Mouse (Mus musculus) cerebral cortex, adult 2 months (tissue): ENCODE results near the gene Lrrc25.

Experiments used
- WGBS: fragments of 180-500 bp; shearing (Covaris S2); methylation state at CpG from one replicate; pipeline ENCODE4 v1.1.7; 2018; 5-methylcytosine and 5-hydroxymethylcytosine counted together

The Lrrc25 gene

DNA sequence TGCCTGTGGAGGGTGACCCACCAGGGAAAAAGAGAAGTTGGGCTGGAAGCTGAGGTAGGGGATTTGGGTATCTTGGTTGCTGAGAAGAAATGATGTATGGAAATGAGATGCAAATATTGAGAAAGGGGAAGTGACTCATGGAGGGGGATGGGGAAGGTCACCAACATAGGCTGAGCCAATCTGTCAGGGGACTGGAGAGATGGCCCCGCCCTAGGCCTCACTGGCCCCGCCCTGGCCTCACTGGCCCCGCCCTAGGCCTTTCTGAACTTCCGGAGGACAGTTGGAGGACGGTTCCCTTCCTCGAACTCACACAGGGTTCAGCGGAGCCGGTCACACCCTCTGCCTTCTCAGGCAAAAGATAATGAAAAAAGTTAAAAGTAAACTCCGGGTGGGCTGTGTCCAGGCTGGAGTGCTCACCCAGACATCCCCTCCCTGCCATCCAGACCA lies 3.0 kb downstream of the Lrrc25 start:
- WGBS, result 53% methylated on average over 9 of the region's 9 CpGs

DNA sequence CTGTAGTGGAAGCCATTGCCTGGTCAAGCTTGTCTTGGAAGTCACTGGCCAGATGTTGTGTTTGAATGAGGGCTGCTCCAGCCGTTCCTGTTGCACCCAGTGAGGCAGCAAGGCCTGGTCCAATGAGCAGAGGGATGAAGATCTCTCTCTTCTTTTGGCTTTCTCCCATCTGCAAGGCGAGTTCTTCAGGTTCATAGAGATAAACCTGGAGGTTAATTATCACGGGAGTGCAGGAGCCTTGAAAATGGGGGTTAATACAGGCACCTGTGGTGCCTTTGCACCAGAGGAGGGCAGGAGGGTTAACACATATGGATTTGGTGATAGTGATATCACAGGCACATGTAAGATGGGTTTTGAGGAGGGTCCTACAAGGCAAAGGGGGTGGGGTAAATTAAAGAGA lies 6.3 kb downstream of the Lrrc25 start:
- WGBS, result 85% methylated on average over 3 of the region's 3 CpGs

DNA sequence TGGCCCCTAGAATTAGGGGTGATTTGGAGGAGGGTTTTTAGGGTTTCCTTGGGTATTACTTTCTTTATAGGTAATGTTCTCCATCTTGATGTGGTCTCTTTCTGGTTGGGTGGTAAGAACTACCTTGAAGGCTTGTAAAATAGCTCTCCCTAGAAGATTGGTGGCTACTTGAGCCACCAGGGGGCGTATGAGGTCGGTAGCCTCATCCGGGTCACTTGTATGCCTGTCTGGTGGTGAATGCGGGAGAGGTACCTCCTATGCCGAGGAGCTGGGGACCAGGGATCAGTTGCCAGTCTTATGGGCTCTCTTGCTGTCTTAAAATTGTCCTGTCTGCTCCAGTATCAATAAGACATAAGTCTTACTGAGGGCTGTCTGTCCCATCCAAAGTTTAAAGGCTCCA lies 9.1 kb downstream of the Lrrc25 start:
- 15% methylated on average over 5 of the region's 5 CpGs for WGBS

GRCm38 (mm10) chr8:70627041-70627440 lies 11.1 kb downstream of the Lrrc25 start:
- 79% methylated on average over 5 of the region's 5 CpGs for WGBS

DNA sequence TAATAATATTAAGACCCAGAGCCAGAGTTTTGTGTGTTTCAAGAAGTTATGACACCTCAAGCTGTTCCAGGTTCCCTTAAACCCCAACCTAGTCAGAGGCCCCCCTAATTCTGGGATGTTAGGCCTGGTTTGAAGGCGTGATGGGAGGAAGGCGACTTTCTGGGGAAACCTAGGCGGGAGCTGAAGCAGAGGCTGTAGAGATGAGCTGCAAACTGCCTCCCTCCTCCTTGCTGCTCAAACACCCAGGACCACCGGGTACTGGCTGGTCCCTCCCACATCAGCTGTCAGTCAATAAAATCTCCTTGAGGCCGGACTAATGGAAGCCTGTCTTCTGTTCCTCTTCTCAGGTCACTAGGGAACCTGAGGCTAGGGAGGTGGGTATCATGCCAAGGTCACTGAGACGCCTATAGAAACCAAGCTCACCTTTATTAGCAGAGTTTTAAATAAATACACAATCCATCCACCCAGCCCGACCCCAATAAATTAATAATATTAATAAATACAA lies 13.1 kb downstream of the Lrrc25 start:
- 54% methylated on average over 7 of the region's 7 CpGs for WGBS

- WGBS, result under 1% methylated on average over 60 of the region's 60 CpGs
Measured at GRCm38 (mm10) chr8:70629574-70630531, 13.9 kb downstream of the Lrrc25 start.

GRCm38 (mm10) chr8:70630532-70631381 lies 14.8 kb downstream of the Lrrc25 start:
- 15% methylated on average over 22 of the region's 22 CpGs for WGBS

DNA sequence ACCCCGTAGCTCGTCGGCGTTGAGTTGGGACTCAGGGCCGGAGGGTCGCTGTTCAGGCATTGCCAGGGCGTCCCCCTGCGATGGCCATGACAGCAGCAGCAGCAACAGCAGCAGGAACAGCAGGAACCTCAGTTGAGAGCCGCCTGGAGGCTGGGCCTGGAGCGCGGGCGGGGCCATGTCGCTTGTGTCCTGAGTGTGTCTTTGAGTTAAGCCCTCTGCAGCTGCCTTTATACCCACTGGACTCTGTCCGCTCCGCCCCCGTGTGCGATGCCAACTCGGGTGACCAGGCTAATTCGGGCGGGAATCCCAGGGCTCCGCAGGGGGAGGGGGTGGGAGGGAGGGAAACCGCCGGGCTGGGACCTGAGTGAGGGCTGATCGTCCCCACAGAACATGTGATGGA lies 15.5 kb downstream of the Lrrc25 start:
- WGBS, result 25% methylated on average over 24 of the region's 24 CpGs

DNA sequence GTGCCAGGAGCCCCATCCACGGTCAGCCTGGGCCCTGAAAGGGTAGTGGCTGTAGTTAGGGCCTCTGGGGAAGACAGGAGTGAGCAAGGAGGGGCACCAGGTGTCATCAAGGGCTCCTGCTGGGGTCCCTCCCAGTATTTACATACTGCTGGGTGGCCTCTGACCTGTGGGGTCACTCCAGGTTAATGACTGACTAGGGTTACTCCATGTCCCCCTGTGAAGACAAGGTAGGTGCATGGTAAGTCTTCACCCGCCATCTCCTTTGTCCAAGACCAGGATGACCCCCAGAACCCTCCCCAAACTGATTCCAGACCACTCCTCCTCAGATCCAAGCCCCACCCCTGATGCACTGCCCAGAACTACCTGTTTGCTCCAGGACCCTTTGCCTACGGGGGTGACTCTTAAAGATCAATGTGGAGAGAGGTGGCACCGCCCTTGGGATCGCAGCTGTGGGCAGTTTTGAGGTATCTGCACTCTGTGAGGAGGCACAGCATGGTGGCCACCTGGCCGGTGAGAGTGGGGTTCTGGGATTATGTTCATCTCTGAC lies 16.5 kb downstream of the Lrrc25 start, which contains the start of gene Gdf15:
Gene Gdf15, minus strand, starts transcription at position 111 of the 547 bp plus-strand sequence.
- 93% methylated on average over 6 of the region's 6 CpGs for WGBS

DNA sequence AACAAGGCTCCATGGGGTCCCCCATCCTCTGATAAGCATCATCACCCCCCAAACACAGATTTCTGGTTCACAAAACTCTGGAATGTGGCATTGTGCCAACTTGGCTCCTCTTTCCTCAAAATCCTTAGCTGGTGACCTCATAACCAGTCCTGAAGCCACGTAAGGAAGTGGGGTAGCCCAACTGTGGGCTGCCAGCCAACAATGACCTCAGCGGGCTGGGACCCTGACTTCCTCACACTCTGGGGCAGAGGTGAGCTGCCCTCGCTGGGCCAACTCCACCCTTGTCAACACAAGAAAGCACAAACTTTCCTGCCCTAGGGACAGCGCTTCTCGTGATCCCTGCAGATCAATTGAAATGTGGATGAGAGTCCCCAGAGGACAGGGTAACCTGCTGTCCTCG lies 18.1 kb downstream of the Lrrc25 start:
- WGBS, result 56% methylated on average over 6 of the region's 6 CpGs

GRCm38 (mm10) chr8:70635527-70635926 lies 19.6 kb downstream of the Lrrc25 start:
- 84% methylated on average over 6 of the region's 6 CpGs for WGBS

- 82% methylated on average over 8 of the region's 8 CpGs for WGBS
Measured at GRCm38 (mm10) chr8:70636838-70637237, 20.9 kb downstream of the Lrrc25 start.

- WGBS, result 86% methylated on average over 9 of the region's 9 CpGs
Measured at GRCm38 (mm10) chr8:70638752-70639151, 22.8 kb downstream of the Lrrc25 start.

DNA sequence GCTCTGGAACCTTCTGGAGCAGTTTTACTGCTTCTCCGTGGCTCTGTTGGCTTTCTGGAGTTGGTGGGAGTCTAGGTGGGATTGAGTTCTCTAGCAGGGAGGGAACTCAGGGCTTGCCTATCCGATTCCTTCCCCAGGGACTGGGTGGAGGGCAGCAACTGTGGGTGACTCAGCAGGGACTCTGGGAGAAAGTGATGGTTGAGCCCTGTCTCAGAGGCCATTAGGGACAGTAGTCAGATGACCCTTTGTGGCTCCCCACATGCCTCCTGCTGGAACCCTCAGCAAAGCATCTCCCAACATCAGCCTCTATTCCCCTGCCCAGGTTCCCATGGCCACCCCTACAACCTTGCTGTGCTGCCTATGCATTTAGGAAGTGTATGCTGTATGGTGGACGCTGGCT lies 27.1 kb downstream of the Lrrc25 start:
- WGBS, result 73% methylated on average over 3 of the region's 3 CpGs

DNA sequence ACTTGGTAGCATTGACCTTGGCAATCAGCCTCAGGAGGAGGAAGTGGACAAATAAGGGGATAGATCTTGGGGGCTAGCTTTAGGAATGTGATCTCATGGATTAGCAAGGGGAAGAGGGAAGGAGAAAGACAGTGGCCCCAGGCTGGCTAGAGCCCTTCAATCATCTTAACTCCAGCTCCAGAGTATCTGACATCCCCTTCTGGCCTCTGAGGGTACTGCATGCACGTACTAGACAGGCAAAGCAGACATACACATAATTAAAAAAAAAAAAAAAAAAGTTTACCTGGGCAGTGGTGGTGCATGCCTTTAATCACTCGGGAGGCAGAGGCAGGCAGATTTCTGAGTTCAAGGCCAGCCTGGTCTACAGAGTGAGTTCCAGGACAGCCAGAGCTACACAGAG lies 28.1 kb downstream of the Lrrc25 start:
- 90% methylated on average over 2 of the region's 2 CpGs for WGBS

DNA sequence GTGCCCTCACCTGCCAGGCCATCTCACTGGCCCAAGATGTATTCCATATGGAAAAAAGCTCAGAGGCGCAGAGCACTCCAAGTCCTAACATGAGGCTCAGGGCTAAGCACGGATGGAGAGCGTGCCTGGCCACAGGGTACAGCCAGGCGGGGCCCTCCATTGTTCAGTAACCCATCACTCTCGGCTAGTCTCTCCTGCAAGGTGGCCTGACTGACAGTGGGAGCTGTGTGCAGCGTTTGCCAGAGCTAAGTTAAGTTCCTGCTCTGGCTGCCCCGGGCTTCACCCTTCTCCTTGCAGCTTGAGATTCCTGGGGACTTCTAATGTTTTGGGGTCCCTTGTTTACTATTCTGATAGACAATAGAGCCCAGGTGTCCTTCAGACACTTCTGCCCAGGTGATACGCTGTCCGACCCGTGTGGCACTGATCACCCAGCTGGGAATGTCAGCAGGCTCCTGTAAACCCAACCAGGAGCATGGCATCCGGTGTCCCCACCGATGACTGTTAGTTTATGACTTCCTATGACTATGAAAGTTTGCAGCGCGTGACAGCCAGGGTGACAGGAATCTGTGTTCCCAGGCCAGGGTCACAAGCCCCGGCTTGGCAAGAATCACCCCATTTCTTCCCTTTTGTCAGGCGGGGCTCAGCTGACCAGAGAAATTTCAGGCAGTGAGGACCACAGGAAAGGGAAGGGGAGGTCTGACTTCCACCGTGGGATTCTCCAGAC lies 29.7 kb downstream of the Lrrc25 start:
- WGBS, result 60% methylated on average over 17 of the region's 17 CpGs

DNA sequence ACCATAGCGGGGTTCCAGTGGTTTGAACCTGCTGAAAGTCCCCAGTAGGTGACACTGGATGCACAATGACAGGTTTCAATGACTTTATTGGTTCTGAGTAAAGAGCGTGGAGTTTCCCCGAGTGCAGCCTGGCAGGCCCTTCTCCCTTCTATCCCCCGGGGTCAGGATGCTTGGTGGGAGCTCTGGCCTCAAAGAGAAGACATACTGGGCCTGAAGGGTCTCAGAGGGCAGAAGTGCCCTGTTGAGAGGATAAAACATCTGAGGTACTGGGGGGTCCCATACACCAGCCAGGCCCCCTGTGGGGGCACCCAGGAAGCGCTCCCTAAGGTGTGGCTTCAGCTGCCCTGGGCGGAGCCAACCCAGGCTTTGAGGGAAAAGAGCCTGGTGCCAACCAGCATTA lies 30.4 kb downstream of the Lrrc25 start:
- WGBS, result 85% methylated on average over 6 of the region's 6 CpGs

DNA sequence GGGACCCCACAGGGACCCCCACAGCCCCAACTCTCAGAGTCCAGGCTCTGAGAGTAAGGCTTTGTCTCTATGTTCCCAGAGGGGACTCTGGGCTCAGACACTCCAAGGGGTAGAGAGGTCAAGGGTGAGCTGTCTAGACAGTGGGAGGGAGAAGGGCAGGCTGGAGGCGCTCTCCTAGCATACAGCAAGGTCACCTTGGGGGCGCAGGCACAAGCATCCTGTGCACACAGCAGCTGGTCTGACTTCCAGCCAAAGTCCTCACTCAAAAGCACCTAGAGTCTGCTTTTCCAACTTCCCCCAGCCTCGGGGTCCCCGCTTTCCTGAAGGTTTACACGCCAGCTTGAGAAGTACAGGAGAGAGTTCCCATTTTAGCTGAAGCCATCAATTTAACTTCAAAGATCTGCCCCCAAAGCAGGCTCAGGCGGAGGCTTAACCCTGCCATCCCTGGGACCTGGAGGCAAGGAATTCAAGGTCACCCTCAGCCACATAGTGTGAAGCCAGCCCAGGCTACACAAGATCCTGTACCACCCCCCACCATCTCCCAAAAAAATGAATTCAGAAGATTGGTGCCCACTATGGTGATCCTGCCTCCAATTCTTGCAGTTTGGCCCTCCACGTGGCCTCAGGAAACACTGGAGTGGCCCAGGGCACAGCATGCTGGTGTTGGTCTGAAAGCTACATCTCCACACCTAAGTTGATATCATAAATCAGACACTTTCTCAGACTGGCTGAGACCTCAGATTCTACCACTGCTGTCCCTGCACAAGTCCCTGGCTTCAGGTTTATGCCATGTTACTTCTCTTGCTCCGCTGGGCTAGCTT lies 31.6 kb downstream of the Lrrc25 start:
- WGBS, result 77% methylated on average over 8 of the region's 8 CpGs

GRCm38 (mm10) chr8:70648164-70648442 lies 32.1 kb downstream of the Lrrc25 start:
- 59% methylated on average over 1 of the region's 1 CpGs for WGBS

GRCm38 (mm10) chr8:70648921-70649320 lies 33.0 kb downstream of the Lrrc25 start:
- 71% methylated on average over 3 of the region's 3 CpGs for WGBS

- WGBS, result 41% methylated on average over 4 of the region's 4 CpGs
Measured at GRCm38 (mm10) chr8:70649324-70649723, 33.4 kb downstream of the Lrrc25 start.
